Mouse (Mus musculus) adrenal gland, postnatal 4 days (tissue): ENCODE results near the gene Mfsd4b2. TPM values are rescaled to one million over a fixed set of nuclear protein-coding genes. Genes with fewer than 3 reads are reported as not detected.

Experiments
- DNase-seq, 2 experiments: peaks; one replicate each; pipeline ENCODE4 v3.0.0; 2021 to 2022; ENCODE audit warnings: low spot score in 2 of 2, mixed read lengths in 2 of 2
- total RNA-seq, 2 experiments: library from RNA; stranded (reverse); gene quantifications; 2 replicates each; pipeline ENCODE4 v1.2.3; 2021

Gene Mfsd4b2
- total RNA-seq, 2 experiments from 2014 or later = 0.22 to 0.37 TPM

DNA sequence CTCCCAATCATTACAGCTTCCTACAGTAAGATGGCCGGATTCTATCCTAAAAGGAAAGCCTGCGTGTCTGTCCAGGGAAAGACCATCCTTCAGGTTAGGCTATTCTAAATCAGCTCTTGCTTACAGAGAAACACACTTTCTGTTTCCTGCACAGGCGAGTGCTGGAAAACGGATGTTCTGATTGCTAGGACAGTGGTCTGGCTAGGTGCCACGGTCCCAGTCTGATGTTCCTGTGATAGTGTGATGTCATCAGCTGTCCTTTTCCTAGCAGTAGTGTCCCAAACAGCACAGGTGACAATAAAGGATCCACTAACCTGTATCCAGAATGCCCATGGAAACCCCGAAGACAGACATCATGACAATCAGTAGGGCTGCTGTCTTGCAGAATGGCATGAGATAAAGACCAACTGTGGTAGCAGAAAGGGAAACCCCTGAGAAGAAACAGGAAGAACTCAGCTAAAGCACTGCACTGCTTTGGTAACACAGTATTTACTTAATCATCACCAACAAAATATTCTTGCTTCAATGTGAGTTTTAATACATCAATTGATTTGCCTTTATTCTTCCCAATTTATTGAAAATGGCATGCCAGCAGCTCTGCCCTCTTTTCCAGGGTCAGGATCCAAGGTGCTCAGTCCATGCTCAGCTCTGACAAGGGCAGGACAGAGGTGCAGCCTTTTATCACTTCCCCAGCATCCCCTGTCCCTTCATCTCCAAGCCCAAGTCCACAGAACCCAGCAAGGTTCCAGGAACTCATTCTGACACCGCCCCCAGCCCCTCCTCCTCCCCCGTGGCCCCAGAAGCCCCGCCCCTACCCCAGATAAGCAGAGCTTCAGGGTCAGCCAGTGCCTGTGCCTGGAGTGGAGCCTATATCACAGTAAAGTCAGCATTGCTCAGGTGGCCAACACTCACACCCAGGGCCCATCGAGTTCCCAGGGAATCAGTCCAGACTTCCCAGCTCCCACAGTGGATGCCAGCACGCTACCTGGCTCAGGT, 32.7 kb downstream of the Mfsd4b2 start:
- no peak for DNase-seq

DNA sequence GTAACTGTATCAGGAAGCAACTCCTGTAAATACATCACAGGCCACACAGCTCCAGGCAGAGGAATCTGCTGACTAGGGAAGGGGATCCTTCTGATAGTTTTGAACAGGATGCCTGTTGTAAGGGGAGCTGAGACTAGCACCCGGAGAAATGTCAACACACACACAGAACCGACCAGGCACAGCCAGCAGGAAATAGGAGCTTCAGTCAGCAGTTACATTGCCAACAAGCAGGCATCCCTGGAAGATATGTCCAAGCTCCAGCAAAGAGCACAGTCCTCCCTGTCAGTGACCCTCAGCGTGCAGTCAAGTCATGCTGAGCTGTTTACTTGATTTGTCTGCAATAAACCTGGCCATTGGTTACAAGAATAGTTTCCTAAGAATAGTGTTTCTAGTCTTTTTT, 38.1 kb downstream of the Mfsd4b2 start:
- no peak for DNase-seq

Other genes starting within 250 kb of the Mfsd4b2 start
- 10 to 100 TPM; 48.6 to 52.9 TPM for gene Rev3l, start 194.8 kb downstream of the Mfsd4b2 start, total RNA-seq
- 10 to 100 TPM; 11.8 to 15.3 TPM for gene Mfsd4b4, start 27.7 kb downstream of the Mfsd4b2 start, total RNA-seq
- gene Mfsd4b3, start 33.2 kb upstream of the Mfsd4b2 start, total RNA-seq = 1 to 10 TPM; 4.3 to 4.4 TPM
- 1 to 10 TPM; 1.8 to 7.8 TPM for gene Mfsd4b5, start 59.7 kb upstream of the Mfsd4b2 start, total RNA-seq
- gene Mfsd4b1, start 98.3 kb upstream of the Mfsd4b2 start, total RNA-seq = 1 to 10 TPM; 1.7 to 2.8 TPM
- gene Slc16a10, start 215.3 kb upstream of the Mfsd4b2 start, total RNA-seq = 10 to 100 TPM; 17.4 to 19.3 TPM